Mouse (Mus musculus): ENCODE measurements around the gene Alkbh5. TPM values are rescaled to one million over a fixed set of nuclear protein-coding genes. Genes with fewer than 3 reads are reported as not detected.
A peak's percentile ranks its signal among the peaks of the same experiment; 100 is the strongest.

The Alkbh5 gene
- polyA plus RNA-seq (2015; fragmentation: Nextera tagmentation; extraction: Ambion mirVana), result 39.5 and 44.9 TPM in 2 replicates

- Histone ChIP-seq H3K4me3 (replicated peaks) (peak within 1 kb of the TSS; percentile 90), H3K4me1 (replicated peaks) (peaks cover 16% of the 10 kb centered on the region), H3K36me3 (0 out of 2 replicates have a peak, but pooled peaks cover 2% of the 10 kb centered on the region), H3K27me3 (replicated peaks) (no peaks in the 10 kb centered on the region), H3K4me2 (replicated peaks) (peak within 1 kb of the TSS; percentile 78), H3K9me3 (no peaks in the 10 kb centered on the region), H3K9ac (peak within 1 kb of the TSS; percentile 74), H3K27ac (peak within 1 kb of the TSS; percentile 100)
- WGBS, result 18% methylated on average over 9 of the region's 9 CpGs
- ATAC-seq, result no peak
These were observed at the start of gene Alkbh5 for GRCm38 (mm10) chr11:60536180-60536858. Alkbh5 (plus strand) TSS chr11:60536381.

GRCm38 (mm10) chr11:60492726-60493125 is 43.5 kb upstream of the Alkbh5 start:
- H3K36me3 ChIP-seq, result no peaks in the 10 kb centered on the region
- ATAC-seq, result no peak
- no peak overlapping the region for H3K27ac ChIP-seq
- H3K9ac ChIP-seq, result no peak overlapping the region
- WGBS, result 83% methylated on average over 5 of the region's 5 CpGs
- H3K4me1 ChIP-seq (replicated peaks), result no peaks in the 10 kb centered on the region
- H3K9me3 ChIP-seq, result no peaks in the 10 kb centered on the region
- H3K4me2 ChIP-seq (replicated peaks), result no peak overlapping the region
- H3K4me3 ChIP-seq (replicated peaks), result no peak overlapping the region
- H3K27me3 ChIP-seq (replicated peaks), result no peaks in the 10 kb centered on the region

- no peak overlapping the region for H3K9ac ChIP-seq
- no peak overlapping the region for H3K4me3 ChIP-seq (replicated peaks)
- no peaks in the 10 kb centered on the region for H3K27me3 ChIP-seq (replicated peaks)
- 55% methylated on average over 2 of the region's 2 CpGs for WGBS
- no peak overlapping the region for H3K27ac ChIP-seq
- H3K9me3 ChIP-seq, result no peaks in the 10 kb centered on the region
- no peak for ATAC-seq
- no peak overlapping the region for H3K4me2 ChIP-seq (replicated peaks)
- H3K36me3 ChIP-seq, result no peaks in the 10 kb centered on the region
- no peaks in the 10 kb centered on the region for H3K4me1 ChIP-seq (replicated peaks)
These were observed 40.5 kb upstream of the Alkbh5 start for GRCm38 (mm10) chr11:60495692-60496091.

GRCm38 (mm10) chr11:60507281-60507680 is 28.9 kb upstream of the Alkbh5 start:
- Histone ChIP-seq H3K36me3 (no peaks in the 10 kb centered on the region), H3K27me3 (replicated peaks) (peaks cover 5% of the 10 kb centered on the region; the same call in 1 of the 2 replicates), H3K4me1 (replicated peaks) (peaks cover 6% of the 10 kb centered on the region), H3K27ac (no peak overlapping the region), H3K4me2 (replicated peaks) (no peak overlapping the region), H3K9me3 (no peaks in the 10 kb centered on the region), H3K4me3 (replicated peaks) (no peak overlapping the region), H3K9ac (no peak overlapping the region)
- ATAC-seq, result no peak
- WGBS, result 85% methylated on average over 13 of the region's 13 CpGs

- peaks cover 5% of the 10 kb centered on the region; the same call in 1 of the 2 replicates for H3K27me3 ChIP-seq (replicated peaks)
- no peaks in the 10 kb centered on the region for H3K9me3 ChIP-seq
- H3K4me3 ChIP-seq (replicated peaks), result peak overlapping the region; percentile 35
- H3K4me2 ChIP-seq (replicated peaks), result peak overlapping the region; percentile 78
- H3K9ac ChIP-seq, result peak overlapping the region; percentile 40
- WGBS, result 4% methylated on average over 11 of the region's 11 CpGs
- H3K27ac ChIP-seq, result no peak overlapping the region
- no peaks in the 10 kb centered on the region for H3K36me3 ChIP-seq
- ATAC-seq, result peak; percentile 52; the same call in 1 of the 2 replicates
- peaks cover 6% of the 10 kb centered on the region for H3K4me1 ChIP-seq (replicated peaks)
These were observed 27.2 kb upstream of the Alkbh5 start for GRCm38 (mm10) chr11:60508950-60509349.

GRCm38 (mm10) chr11:60509500-60509899 is 26.7 kb upstream of the Alkbh5 start:
- Histone ChIP-seq H3K4me2 (replicated peaks) (peak overlapping the region; percentile 78), H3K4me1 (replicated peaks) (peaks cover 6% of the 10 kb centered on the region), H3K9me3 (no peaks in the 10 kb centered on the region), H3K9ac (peak overlapping the region; percentile 40), H3K36me3 (no peaks in the 10 kb centered on the region), H3K4me3 (replicated peaks) (peak overlapping the region; percentile 35), H3K27me3 (replicated peaks) (peaks cover 5% of the 10 kb centered on the region; the same call in 1 of the 2 replicates), H3K27ac (no peak overlapping the region)
- ATAC-seq, result peak; percentile 88
- WGBS, result under 1% methylated on average over 25 of the region's 25 CpGs

- H3K27me3 ChIP-seq (replicated peaks), result peaks cover 5% of the 10 kb centered on the region; the same call in 1 of the 2 replicates
- no peak for ATAC-seq
- no peaks in the 10 kb centered on the region for H3K36me3 ChIP-seq
- no peak overlapping the region for H3K9ac ChIP-seq
- no peak overlapping the region for H3K27ac ChIP-seq
- WGBS, result 72% methylated on average over 1 of the region's 1 CpGs
- H3K4me3 ChIP-seq (replicated peaks), result no peak overlapping the region
- H3K4me2 ChIP-seq (replicated peaks), result no peak overlapping the region
- H3K9me3 ChIP-seq, result no peaks in the 10 kb centered on the region
- H3K4me1 ChIP-seq (replicated peaks), result peaks cover 6% of the 10 kb centered on the region
These were observed 24.3 kb upstream of the Alkbh5 start for GRCm38 (mm10) chr11:60511893-60512292.

- no peak overlapping the region for H3K27ac ChIP-seq
- no peak overlapping the region for H3K4me2 ChIP-seq (replicated peaks)
- 91% methylated on average over 2 of the region's 2 CpGs for WGBS
- no peaks in the 10 kb centered on the region for H3K9me3 ChIP-seq
- ATAC-seq, result no peak
- H3K4me1 ChIP-seq (replicated peaks), result peaks cover 6% of the 10 kb centered on the region
- peaks cover 5% of the 10 kb centered on the region; the same call in 1 of the 2 replicates for H3K27me3 ChIP-seq (replicated peaks)
- no peaks in the 10 kb centered on the region for H3K36me3 ChIP-seq
- H3K4me3 ChIP-seq (replicated peaks), result no peak overlapping the region
- no peak overlapping the region for H3K9ac ChIP-seq
These were observed 23.7 kb upstream of the Alkbh5 start for GRCm38 (mm10) chr11:60512520-60512919.

GRCm38 (mm10) chr11:60514941-60515340 is 21.2 kb upstream of the Alkbh5 start:
- no peak for ATAC-seq
- 46% methylated on average over 2 of the region's 2 CpGs for WGBS
- Histone ChIP-seq H3K9ac (no peak overlapping the region), H3K36me3 (no peaks in the 10 kb centered on the region), H3K4me2 (replicated peaks) (no peak overlapping the region), H3K27ac (no peak overlapping the region), H3K9me3 (no peaks in the 10 kb centered on the region), H3K4me3 (replicated peaks) (no peak overlapping the region), H3K4me1 (replicated peaks) (no peaks in the 10 kb centered on the region), H3K27me3 (replicated peaks) (0 out of 2 replicates have a peak, but pooled peaks cover 5% of the 10 kb centered on the region)

GRCm38 (mm10) chr11:60518305-60518704 is 17.9 kb upstream of the Alkbh5 start:
- no peak for ATAC-seq
- Histone ChIP-seq H3K9ac (no peak overlapping the region), H3K36me3 (no peaks in the 10 kb centered on the region), H3K4me1 (replicated peaks) (no peaks in the 10 kb centered on the region), H3K9me3 (no peaks in the 10 kb centered on the region), H3K4me3 (replicated peaks) (no peak overlapping the region), H3K27ac (no peak overlapping the region), H3K4me2 (replicated peaks) (no peak overlapping the region), H3K27me3 (replicated peaks) (no peaks in the 10 kb centered on the region)
- 76% methylated on average over 4 of the region's 4 CpGs for WGBS

GRCm38 (mm10) chr11:60522027-60522426 is 14.2 kb upstream of the Alkbh5 start:
- H3K9ac ChIP-seq, result no peak overlapping the region
- no peak overlapping the region for H3K4me2 ChIP-seq (replicated peaks)
- H3K9me3 ChIP-seq, result no peaks in the 10 kb centered on the region
- H3K4me3 ChIP-seq (replicated peaks), result no peak overlapping the region
- H3K36me3 ChIP-seq, result no peaks in the 10 kb centered on the region
- WGBS, result 78% methylated on average over 5 of the region's 5 CpGs
- H3K27me3 ChIP-seq (replicated peaks), result no peaks in the 10 kb centered on the region
- H3K4me1 ChIP-seq (replicated peaks), result no peaks in the 10 kb centered on the region
- ATAC-seq, result no peak
- H3K27ac ChIP-seq, result no peak overlapping the region

GRCm38 (mm10) chr11:60522661-60523365 is 13.4 kb upstream of the Alkbh5 start:
- no peak for ATAC-seq
- H3K9me3 ChIP-seq, result no peaks in the 10 kb centered on the region
- whole genome bisulfite sequencing, result 91% methylated on average over 6 of the region's 6 CpGs
- H3K4me2 ChIP-seq (replicated peaks), result no peak overlapping the region
- no peaks in the 10 kb centered on the region for H3K36me3 ChIP-seq
- no peak overlapping the region for H3K27ac ChIP-seq
- H3K27me3 ChIP-seq (replicated peaks), result no peaks in the 10 kb centered on the region
- H3K4me3 ChIP-seq (replicated peaks), result no peak overlapping the region
- H3K9ac ChIP-seq, result no peak overlapping the region
- H3K4me1 ChIP-seq (replicated peaks), result no peaks in the 10 kb centered on the region
